Mouse (Mus musculus) Patski (cell line): ENCODE data around the gene Emp3. TPM values are rescaled to one million over a fixed set of nuclear protein-coding genes. Genes with fewer than 3 reads are reported as not detected.
A peak's percentile ranks its signal among the peaks of the same experiment; 100 is the strongest.
"Not testable (repeated sequence)": the region's sequence is repeated elsewhere in the genome, so short reads cannot be mapped to it uniquely, and the experiment has no call there.

Source experiments
- ATAC-seq: fragments of 100-300 bp; one replicate; pipeline ENCODE4 v1.8.0; 2021
- CTCF ChIA-PET: fragments of 350-600 bp; sonication (Branson Sonifier 250); formaldehyde crosslinking; loops from one replicate; lab custom pipeline; 2022; ENCODE audit warnings: inconsistent platforms; lab: Charles Lee
- POLR2A ChIA-PET: fragments of 350-600 bp; sonication (Branson Sonifier 250); formaldehyde crosslinking; loops from one replicate; lab custom pipeline; 2022; ENCODE audit warnings: antibody characterized with exemption, inconsistent platforms; lab: Charles Lee
- DNase-seq: peaks from one replicate; pipeline ENCODE4 v3.0.0-alpha.2; 2011; ENCODE audit warnings: low read depth, low spot score
- H3K27me3 ChIP-seq: fragments of 371-371 bp; one replicate; pipeline ENCODE4 v1.5.1; 2021
- CTCF ChIP-seq: fragments of 100-300 bp; IDR thresholded peaks from one replicate; pipeline ENCODE4 v1.5.1; 2021
- in situ Hi-C: fragments of 300-500 bp; cut with MboI; formaldehyde crosslinking; loops from 3 replicates; pipeline ENCODE4 v1.11.1; 2018; ENCODE audit warnings: low pct_unique_long_range_greater_than_20kb, mixed read lengths
- polyA plus RNA-seq: library from polyadenylated mRNA; unstranded; gene quantifications from one replicate; pipeline ENCODE4 v1.2.3, GENCODE M21; 2021

Gene Emp3
- polyA plus RNA-seq, result 26.7 TPM

- POLR2A ChIA-PET, result no interaction called here
- CTCF ChIA-PET, result no interaction called here
- ATAC-seq, result no peak
- no peak for DNase-seq
- TF ChIP-seq CTCF, result no peak
- in situ Hi-C loops, result no loop called here
- H3K27me3 ChIP-seq, result no peaks in the 10 kb centered on the region
These were observed at the start of gene Emp3 for GRCm38 (mm10) chr7:45921242-45921621. Emp3 (minus strand) TSS chr7:45921404.

- in situ Hi-C loops, result no loop called here
- POLR2A ChIA-PET, result no interaction called here
- peaks cover 8% of the 10 kb centered on the region for H3K27me3 ChIP-seq
- no peak for TF ChIP-seq CTCF
- ATAC-seq (no peak), DNase-seq (no peak)
- CTCF ChIA-PET, result interaction anchor here (1.2 kb wide), 1 partner anchor 47 kb away, joined by 3 read pairs; no protein-coding TSS in a partner anchor
These were observed 35.4 kb upstream of the Emp3 start for GRCm38 (mm10) chr7:45956611-45957010.

- in situ Hi-C loops, result no loop called here
- DNase-seq (no peak), ATAC-seq (no peak)
- ChIA-PET POLR2A (no interaction called here), CTCF (no interaction called here)
- H3K27me3 ChIP-seq, result peaks cover 5% of the 10 kb centered on the region
- no peak for TF ChIP-seq CTCF
These were observed 27.9 kb upstream of the Emp3 start for GRCm38 (mm10) chr7:45949061-45949460.

- H3K27me3 ChIP-seq, DNase-seq, POLR2A ChIA-PET, ATAC-seq: not testable (repeated sequence)
- in situ Hi-C loops, result loop anchor here (5.0 kb wide), 1 partner anchor 69 kb away; no protein-coding TSS in a partner anchor
- CTCF ChIA-PET, result interaction anchor here (1.1 to 2.0 kb wide), 2 partner anchors 37 to 70 kb away, joined by 3 to 5 read pairs; partner anchors contain the start of gene Kdelr1
- peak; percentile 65 for TF ChIP-seq CTCF
These were observed 22.1 kb upstream of the Emp3 start for GRCm38 (mm10) chr7:45943280-45943679.

- no peak for TF ChIP-seq CTCF
- ATAC-seq, result no peak
- in situ Hi-C loops, result loop anchor here (5.0 kb wide), 1 partner anchor 70 kb away; no protein-coding TSS in a partner anchor
- no peak for DNase-seq
- ChIA-PET POLR2A (interaction anchor here (0.7 kb wide), 1 partner anchor 67 kb away, joined by 6 read pairs; no protein-coding TSS in a partner anchor), CTCF (interaction anchor here (1.0 to 2.0 kb wide), 3 partner anchors 68 to 91 kb away, joined by 3 to 5 read pairs (median 4); partner anchors contain the start of genes Kdelr1 and Nomo1)
- no peaks in the 10 kb centered on the region for H3K27me3 ChIP-seq
These were observed 20.8 kb upstream of the Emp3 start for GRCm38 (mm10) chr7:45941986-45942385.

- TF ChIP-seq CTCF, result no peak
- in situ Hi-C loops, result loop anchor here (5.0 kb wide), 1 partner anchor 72 kb away; no protein-coding TSS in a partner anchor
- CTCF ChIA-PET, result no interaction called here
- no peak for DNase-seq
- no peaks in the 10 kb centered on the region for H3K27me3 ChIP-seq
- POLR2A ChIA-PET, result no interaction called here
- ATAC-seq, result no peak
These were observed 18.6 kb upstream of the Emp3 start for GRCm38 (mm10) chr7:45939836-45940235.

GRCm38 (mm10) chr7:45935114-45935513 is 13.9 kb upstream of the Emp3 start:
- ChIA-PET CTCF (interaction anchor here (1.0 to 3.1 kb wide), 4 partner anchors 10 to 68 kb away, joined by 3 to 7 read pairs (median 5); no protein-coding TSS in a partner anchor), POLR2A (interaction anchor here (0.6 kb wide), 1 partner anchor 83 kb away, joined by 4 read pairs; no protein-coding TSS in a partner anchor)
- in situ Hi-C loops, result no loop called here
- peak; percentile 19 for DNase-seq
- TF ChIP-seq CTCF, result peak; percentile 58
- ATAC-seq, result no peak
- no peaks in the 10 kb centered on the region for H3K27me3 ChIP-seq

GRCm38 (mm10) chr7:45933766-45934165 is 12.6 kb upstream of the Emp3 start:
- in situ Hi-C loops, result loop anchor here (5.0 kb wide), 1 partner anchor 126 kb away; no protein-coding TSS in a partner anchor
- DNase-seq, POLR2A ChIA-PET, ATAC-seq, H3K27me3 ChIP-seq: not testable (repeated sequence)
- CTCF ChIA-PET, result interaction anchor here (0.9 to 3.1 kb wide), 5 partner anchors 11 to 216 kb away, joined by 3 to 6 read pairs (median 4); partner anchors contain the start of gene Sphk2

- in situ Hi-C loops, result loop anchor here (5.0 kb wide), 3 partner anchors 57 to 192 kb away; partner anchors contain the start of gene Kdelr1
- no peaks in the 10 kb centered on the region for H3K27me3 ChIP-seq
- ChIA-PET POLR2A (no interaction called here), CTCF (interaction anchor here (1.2 to 1.5 kb wide), 2 partner anchors 51 to 128 kb away, joined by 3 to 7 read pairs; no protein-coding TSS in a partner anchor)
- no peak for DNase-seq
- TF ChIP-seq CTCF, result no peak
- ATAC-seq, result no peak
These were observed 8.5 kb upstream of the Emp3 start for GRCm38 (mm10) chr7:45929688-45930087.

GRCm38 (mm10) chr7:45928626-45929295 is 7.6 kb upstream of the Emp3 start:
- ChIA-PET POLR2A (no interaction called here), CTCF (interaction anchor here (1.0 to 1.5 kb wide), 3 partner anchors 50 to 127 kb away, joined by 3 to 7 read pairs (median 3); partner anchors contain the start of gene Kdelr1)
- no peak for TF ChIP-seq CTCF
- DNase-seq (no peak), ATAC-seq (no peak)
- in situ Hi-C loops, result loop anchor here (5.0 kb wide), 2 partner anchors 56 to 191 kb away; partner anchors contain the start of gene Kdelr1
- H3K27me3 ChIP-seq, result no peaks in the 10 kb centered on the region
